Mouse (Mus musculus) right cerebral cortex, postnatal 4 days (tissue): ENCODE measurements around the gene Tlcd1.

Source experiments
- DNase-seq: peaks from one replicate; pipeline ENCODE4 v3.0.0-alpha.2; 2022

Gene Tlcd1

GRCm38 (mm10) chr11:78209886-78210285, 33.4 kb downstream of the Tlcd1 start:
- no peak for DNase-seq

DNA sequence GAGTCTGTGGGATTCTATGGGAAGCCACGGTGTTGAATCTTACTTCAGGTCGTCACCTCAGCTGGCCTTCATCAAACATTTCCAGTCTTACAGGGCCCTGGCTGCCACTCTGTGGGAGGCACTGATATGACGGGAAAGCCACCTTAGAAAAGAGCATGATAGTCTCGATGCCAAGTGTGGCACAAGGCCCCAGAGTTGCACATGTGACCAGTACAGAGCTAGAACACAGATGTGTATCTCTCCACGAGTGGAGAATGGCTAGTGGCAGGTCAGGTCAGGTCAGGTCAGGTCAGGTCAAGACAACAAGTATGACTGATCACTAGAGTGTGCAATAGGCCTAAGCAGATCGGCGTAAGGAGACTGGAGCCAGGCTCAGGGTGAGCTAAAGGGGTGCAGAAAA, 34.1 kb downstream of the Tlcd1 start:
- DNase-seq, result no peak

- DNase-seq, result no peak
Measured at GRCm38 (mm10) chr11:78211513-78211912, 35.0 kb downstream of the Tlcd1 start.

- no peak for DNase-seq
Measured at GRCm38 (mm10) chr11:78213086-78213817, 36.7 kb downstream of the Tlcd1 start.

GRCm38 (mm10) chr11:78215709-78216317, 39.3 kb downstream of the Tlcd1 start:
- no peak for DNase-seq

DNA sequence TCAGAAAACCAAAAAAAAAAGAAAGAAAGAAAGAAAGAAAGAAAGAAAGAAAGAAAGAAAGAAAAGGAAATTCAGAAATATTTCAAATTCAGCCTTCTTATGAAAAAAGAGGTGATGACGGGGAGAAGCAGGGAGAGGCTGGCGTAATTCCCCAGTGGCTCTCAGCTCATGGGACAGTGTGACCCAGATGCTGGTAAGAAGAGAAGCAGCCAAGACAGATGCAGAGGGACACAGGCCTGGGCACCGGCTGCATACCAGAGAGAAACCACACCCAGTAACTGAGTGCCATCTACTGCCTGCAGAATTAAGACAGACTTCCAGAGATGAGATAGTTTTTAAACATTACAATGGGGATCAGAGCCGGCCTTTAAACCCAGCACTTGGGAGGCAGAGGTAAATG, 47.1 kb downstream of the Tlcd1 start:
- DNase-seq, result no peak
